Mouse (Mus musculus) embryonic fibroblast, embryonic 13.5 days (primary cell): ENCODE measurements around the gene Slc25a13. TPM values are rescaled to one million over a fixed set of nuclear protein-coding genes. Genes with fewer than 3 reads are reported as not detected.

Source experiments
- H3K27ac ChIP-seq: 2 replicates; pipeline ENCODE4 v1.5.1; 2012; ENCODE audit warnings: low read length, control low read depth, inconsistent platforms; ENCODE audit not compliant: insufficient read depth
- H3K4me1 ChIP-seq: 2 replicates; pipeline ENCODE4 v1.6.1; 2011; ENCODE audit warnings: low read length; ENCODE audit not compliant: control insufficient read depth, insufficient read depth
- H3K4me3 ChIP-seq: 2 replicates; pipeline ENCODE4 v1.5.1; 2011; ENCODE audit warnings: mild to moderate bottlenecking, control low read depth, low read length; ENCODE audit not compliant: insufficient read depth
- CTCF ChIP-seq: IDR thresholded peaks from 2 replicates; pipeline ENCODE4 v1.5.1; 2011; ENCODE audit warnings: mild to moderate bottlenecking, control low read depth, low read length, moderate library complexity, borderline replicate concordance; ENCODE audit not compliant: insufficient read depth
- POLR2A ChIP-seq: IDR thresholded peaks from 2 replicates; pipeline ENCODE4 v1.6.1; 2011; ENCODE audit warnings: low read depth, mild to moderate bottlenecking, control low read depth, low read length, moderate library complexity
- polyA plus RNA-seq: library from polyadenylated mRNA; stranded (reverse); fragments of >200 nt; gene quantifications from 2 replicates; pipeline ENCODE4 v1.2.4, GENCODE M21; 2011; ENCODE audit warnings: low read depth; ENCODE audit not compliant: missing spikeins, insufficient read length

The Slc25a13 gene
- polyA plus RNA-seq, 1 experiment: 9.3 TPM

GRCm38 (mm10) chr6:6100892-6101480 lies 116.0 kb downstream of the Slc25a13 start:
- TF ChIP-seq POLR2A (no peak), CTCF (no peak)
- Histone ChIP-seq H3K27ac (no peak overlapping the region), H3K4me1 (no peaks in the 10 kb centered on the region), H3K4me3 (no peak overlapping the region)

DNA sequence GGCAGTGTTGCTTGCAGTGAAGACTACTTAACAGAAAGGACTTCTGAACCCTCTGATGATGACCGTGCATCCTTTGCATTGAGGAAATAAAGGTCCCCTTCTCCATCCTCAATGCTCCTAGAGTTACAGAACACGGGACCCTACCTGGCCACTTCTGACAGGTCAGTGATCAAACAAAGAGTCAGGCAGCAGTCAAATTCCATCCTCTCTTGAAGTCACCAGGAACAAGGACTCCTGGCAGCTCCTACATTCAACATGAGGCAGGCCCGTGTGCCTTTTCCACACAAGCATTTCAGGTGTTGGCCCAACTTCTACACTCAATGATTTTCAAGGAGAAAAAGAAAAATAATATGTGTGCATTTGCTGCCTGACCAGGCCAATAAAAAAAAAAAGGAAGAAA lies 123.0 kb downstream of the Slc25a13 start:
- Histone ChIP-seq H3K4me1 (no peaks in the 10 kb centered on the region), H3K27ac (no peak overlapping the region), H3K4me3 (no peak overlapping the region)
- TF ChIP-seq POLR2A (no peak), CTCF (no peak)

- TF ChIP-seq POLR2A (no peak), CTCF (no peak)
- no peaks in the 10 kb centered on the region for H3K4me1 ChIP-seq
- H3K4me3 ChIP-seq: no peak overlapping the region
- no peak overlapping the region for H3K27ac ChIP-seq
These were observed 123.5 kb downstream of the Slc25a13 start for GRCm38 (mm10) chr6:6093522-6093921.

DNA sequence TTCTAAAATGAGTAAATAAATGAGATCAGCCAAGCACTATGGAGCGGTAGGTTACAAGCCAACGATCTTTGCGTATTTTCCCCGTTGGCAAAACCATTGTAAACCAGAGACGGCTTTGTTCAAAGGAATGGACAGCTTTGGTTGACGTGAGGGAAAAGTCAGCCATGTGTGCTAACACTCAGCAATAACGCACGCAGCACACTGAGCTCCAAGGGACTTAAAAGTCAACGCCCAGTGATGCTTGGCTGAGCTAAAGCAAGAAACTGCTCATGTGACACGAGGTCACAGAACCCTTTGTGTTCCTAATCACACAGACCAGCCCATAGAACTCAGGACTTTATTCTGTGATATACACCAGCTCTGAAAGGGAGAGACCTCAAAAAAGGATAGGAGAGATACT lies 124.5 kb downstream of the Slc25a13 start:
- TF ChIP-seq CTCF: no peak
- TF ChIP-seq POLR2A: no peak
- H3K27ac ChIP-seq: no peak overlapping the region
- no peak overlapping the region for H3K4me3 ChIP-seq
- no peaks in the 10 kb centered on the region for H3K4me1 ChIP-seq

- no peak overlapping the region for H3K4me3 ChIP-seq
- no peak overlapping the region for H3K27ac ChIP-seq
- TF ChIP-seq POLR2A (no peak), CTCF (no peak)
- H3K4me1 ChIP-seq: no peaks in the 10 kb centered on the region
These were observed 126.0 kb downstream of the Slc25a13 start for GRCm38 (mm10) chr6:6091016-6091415.

DNA sequence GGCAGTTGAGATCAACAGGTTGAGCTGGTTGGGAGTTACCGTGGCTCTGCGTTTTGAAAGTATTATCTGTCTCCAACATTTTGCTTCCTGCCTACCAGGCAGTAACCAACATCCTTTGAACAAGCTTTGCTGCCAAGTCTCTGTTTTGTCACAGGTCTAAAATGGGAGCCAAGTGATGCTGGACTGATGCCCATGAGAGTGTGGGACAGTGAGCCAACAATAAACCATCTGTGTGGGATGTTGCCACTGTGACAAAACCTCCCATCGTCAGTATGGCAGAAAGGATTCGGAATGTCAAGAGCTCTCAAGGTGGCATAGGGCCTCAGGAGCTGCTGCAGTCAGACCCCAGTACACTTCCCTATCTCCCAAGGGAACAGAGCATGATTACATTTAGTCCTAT lies 128.8 kb downstream of the Slc25a13 start:
- no peak overlapping the region for H3K27ac ChIP-seq
- H3K4me1 ChIP-seq: no peaks in the 10 kb centered on the region
- TF ChIP-seq CTCF (no peak), POLR2A (no peak)
- H3K4me3 ChIP-seq: no peak overlapping the region

GRCm38 (mm10) chr6:6080484-6080883 lies 136.5 kb downstream of the Slc25a13 start:
- H3K4me3 ChIP-seq: no peak overlapping the region
- TF ChIP-seq CTCF (no peak), POLR2A (no peak)

GRCm38 (mm10) chr6:6077234-6077633 lies 139.7 kb downstream of the Slc25a13 start:
- Histone ChIP-seq H3K27ac (no peak overlapping the region), H3K4me3 (no peak overlapping the region), H3K4me1 (no peaks in the 10 kb centered on the region)
- TF ChIP-seq CTCF: no peak
- no peak for TF ChIP-seq POLR2A

More at GRCm38 (mm10) chr6:6080484-6080883, 136.5 kb downstream of the Slc25a13 start:
- Histone ChIP-seq H3K27ac (no peak overlapping the region), H3K4me1 (no peaks in the 10 kb centered on the region)

- Histone ChIP-seq H3K27ac (no peak overlapping the region), H3K4me3 (no peak overlapping the region), H3K4me1 (no peaks in the 10 kb centered on the region)
- TF ChIP-seq POLR2A (no peak), CTCF (no peak)
These were observed 141.0 kb downstream of the Slc25a13 start for GRCm38 (mm10) chr6:6075940-6076447.

DNA sequence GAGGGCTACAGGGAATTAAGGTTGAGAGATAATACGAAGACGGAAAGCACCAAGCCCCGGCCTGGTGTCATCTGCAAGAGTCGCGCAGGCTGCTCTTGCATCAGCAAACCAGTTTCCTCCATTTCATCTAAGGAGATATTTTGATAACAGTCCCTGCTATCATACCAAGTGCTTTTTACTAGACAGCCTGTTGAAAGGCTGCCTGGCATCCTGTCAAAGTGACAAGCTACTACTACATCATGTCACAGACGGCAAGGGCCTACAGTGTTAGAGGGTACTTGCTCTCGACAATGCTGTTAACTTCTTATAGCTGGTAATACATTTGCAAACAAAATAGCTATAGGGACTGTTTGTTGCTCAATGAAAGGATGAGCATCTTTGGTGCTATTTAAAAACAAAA lies 145.9 kb downstream of the Slc25a13 start:
- Histone ChIP-seq H3K4me1 (no peaks in the 10 kb centered on the region), H3K27ac (no peak overlapping the region), H3K4me3 (no peak overlapping the region)
- TF ChIP-seq CTCF: no peak
- TF ChIP-seq POLR2A: no peak

DNA sequence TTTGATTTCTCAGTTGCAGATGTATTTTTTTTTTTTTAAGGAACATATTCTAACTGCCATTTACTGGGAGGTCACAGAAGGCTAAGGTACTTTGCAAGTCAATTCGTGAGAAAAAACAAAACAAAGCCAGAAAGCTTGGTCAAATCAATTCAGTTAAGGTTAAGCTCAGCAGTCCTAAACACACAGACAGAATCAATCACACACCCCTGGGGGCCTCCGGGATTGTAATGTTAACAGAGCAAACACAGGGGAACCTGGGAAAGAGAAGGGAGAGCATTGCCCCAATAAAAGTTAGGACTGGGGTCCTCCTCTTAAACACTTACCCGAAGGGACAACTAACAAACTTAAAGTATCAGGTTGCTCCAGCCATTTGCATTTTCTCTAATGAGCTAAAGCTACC lies 147.0 kb downstream of the Slc25a13 start:
- Histone ChIP-seq H3K27ac (no peak overlapping the region), H3K4me3 (no peak overlapping the region), H3K4me1 (no peaks in the 10 kb centered on the region)
- TF ChIP-seq CTCF: no peak
- TF ChIP-seq POLR2A: no peak
